Mouse (Mus musculus) heart, embryonic 10.5 days (tissue): ENCODE results near the gene Saxo2. TPM values are rescaled to one million over a fixed set of nuclear protein-coding genes. Genes with fewer than 3 reads are reported as not detected.

Experiments
- DNase-seq: peaks from one replicate; pipeline ENCODE4 v3.0.0-alpha.2; 2017; ENCODE audit warnings: low spot score
- H3K27ac ChIP-seq: fragments of 300-500 bp; sonication (generic); 2 replicates; pipeline ENCODE4 v1.5.1; 2016; ENCODE audit warnings: mild to moderate bottlenecking
- H3K27me3 ChIP-seq: fragments of 300-500 bp; sonication (generic); 2 replicates; pipeline ENCODE4 v1.6.1; 2016; ENCODE audit warnings: mild to moderate bottlenecking; ENCODE audit not compliant: poor library complexity, insufficient read depth, severe bottlenecking
- H3K36me3 ChIP-seq: fragments of 300-500 bp; sonication (generic); 2 replicates; pipeline ENCODE4 v1.6.1; 2016; ENCODE audit warnings: mild to moderate bottlenecking, moderate library complexity
- H3K4me1 ChIP-seq: fragments of 300-500 bp; sonication (generic); 2 replicates; pipeline ENCODE4 v1.6.1; 2016; ENCODE audit warnings: mild to moderate bottlenecking
- H3K4me3 ChIP-seq: fragments of 300-500 bp; sonication (generic); 2 replicates; pipeline ENCODE4 v1.5.1; 2016; ENCODE audit warnings: mild to moderate bottlenecking, moderate library complexity
- H3K9me3 ChIP-seq: fragments of 300-500 bp; sonication (generic); 2 replicates; pipeline ENCODE4 v1.6.1; 2016; ENCODE audit warnings: mild to moderate bottlenecking, moderate library complexity
- WGBS: fragments of 180-500 bp; shearing (Covaris S2); methylation state at CpG from one replicate; pipeline ENCODE4 v1.1.7; 2016; 5-methylcytosine and 5-hydroxymethylcytosine counted together
- polyA plus RNA-seq: library from polyadenylated mRNA; unstranded; fragments of >200 nt; fragmentation: Nextera tagmentation; extraction: Ambion mirVana; gene quantifications from 2 replicates; pipeline ENCODE4 v1.2.1, GENCODE M21; 2016

Gene Saxo2
- 3.5 and 4.6 TPM in 2 replicates for polyA plus RNA-seq

- H3K27me3 ChIP-seq: no peaks in the 10 kb centered on the region
- H3K4me1 ChIP-seq: peaks cover 7% of the 10 kb centered on the region
- WGBS: under 1% methylated on average over 46 of the region's 46 CpGs
- H3K4me3 ChIP-seq: peak within 1 kb of the TSS; percentile 79
- peaks cover 12% of the 10 kb centered on the region for H3K36me3 ChIP-seq
- H3K27ac ChIP-seq: peak within 1 kb of the TSS; percentile 86
- no peaks in the 10 kb centered on the region for H3K9me3 ChIP-seq
- peak; percentile 97 for DNase-seq
Observed at GRCm38 (mm10) chr7:82648353-82649080, at the start of gene Saxo2, which contains the start of gene Efl1. TSS of gene Saxo2 (minus strand) at chr7:82648528. TSS of gene Efl1 (plus strand) at chr7:82648614.

- Histone ChIP-seq H3K36me3 (peaks cover 53% of the 10 kb centered on the region), H3K27ac (no peak overlapping the region), H3K27me3 (no peaks in the 10 kb centered on the region), H3K4me1 (no peaks in the 10 kb centered on the region), H3K9me3 (no peaks in the 10 kb centered on the region), H3K4me3 (no peak overlapping the region)
- DNase-seq: no peak
- 71% methylated on average over 8 of the region's 8 CpGs for WGBS
Observed at GRCm38 (mm10) chr7:82697668-82698067, 49.3 kb upstream of the Saxo2 start.

- Histone ChIP-seq H3K27me3 (no peaks in the 10 kb centered on the region), H3K4me1 (no peaks in the 10 kb centered on the region), H3K36me3 (peaks cover 38% of the 10 kb centered on the region), H3K27ac (no peak overlapping the region), H3K4me3 (no peak overlapping the region), H3K9me3 (no peaks in the 10 kb centered on the region)
- DNase-seq: no peak
- 68% methylated on average over 6 of the region's 6 CpGs for WGBS
Observed at GRCm38 (mm10) chr7:82691021-82691738, 42.9 kb upstream of the Saxo2 start.

- H3K36me3 ChIP-seq: peaks cover 33% of the 10 kb centered on the region
- 70% methylated on average over 3 of the region's 3 CpGs for WGBS
- no peaks in the 10 kb centered on the region for H3K9me3 ChIP-seq
- no peak for DNase-seq
- H3K4me1 ChIP-seq: no peaks in the 10 kb centered on the region
- no peaks in the 10 kb centered on the region for H3K27me3 ChIP-seq
- no peak overlapping the region for H3K27ac ChIP-seq
- no peak overlapping the region for H3K4me3 ChIP-seq
Observed at GRCm38 (mm10) chr7:82688736-82689135, 40.4 kb upstream of the Saxo2 start.

- 93% methylated on average over 5 of the region's 5 CpGs for WGBS
- Histone ChIP-seq H3K36me3 (peaks cover 31% of the 10 kb centered on the region), H3K9me3 (no peaks in the 10 kb centered on the region), H3K4me1 (no peaks in the 10 kb centered on the region), H3K27ac (no peak overlapping the region), H3K27me3 (no peaks in the 10 kb centered on the region), H3K4me3 (no peak overlapping the region)
- DNase-seq: no peak
Observed at GRCm38 (mm10) chr7:82679901-82680300, 31.6 kb upstream of the Saxo2 start.

GRCm38 (mm10) chr7:82676834-82677233 lies 28.5 kb upstream of the Saxo2 start:
- H3K36me3 ChIP-seq: peaks cover 39% of the 10 kb centered on the region
- no peak overlapping the region for H3K4me3 ChIP-seq
- H3K9me3 ChIP-seq: no peaks in the 10 kb centered on the region
- H3K4me1 ChIP-seq: no peaks in the 10 kb centered on the region
- H3K27ac ChIP-seq: no peak overlapping the region
- no peak for DNase-seq
- 87% methylated on average over 6 of the region's 6 CpGs for WGBS
- no peaks in the 10 kb centered on the region for H3K27me3 ChIP-seq

GRCm38 (mm10) chr7:82676001-82676400 lies 27.7 kb upstream of the Saxo2 start:
- Histone ChIP-seq H3K4me3 (no peak overlapping the region), H3K27ac (no peak overlapping the region), H3K36me3 (peaks cover 39% of the 10 kb centered on the region), H3K27me3 (no peaks in the 10 kb centered on the region), H3K9me3 (no peaks in the 10 kb centered on the region), H3K4me1 (no peaks in the 10 kb centered on the region)
- no peak for DNase-seq
- 91% methylated on average over 5 of the region's 5 CpGs for WGBS

GRCm38 (mm10) chr7:82664604-82665003 lies 16.3 kb upstream of the Saxo2 start:
- H3K4me1 ChIP-seq: no peaks in the 10 kb centered on the region
- H3K36me3 ChIP-seq: peaks cover 38% of the 10 kb centered on the region
- H3K4me3 ChIP-seq: no peak overlapping the region
- H3K27me3 ChIP-seq: no peaks in the 10 kb centered on the region
- no peak overlapping the region for H3K27ac ChIP-seq
- DNase-seq: no peak
- no peaks in the 10 kb centered on the region for H3K9me3 ChIP-seq
- WGBS: 80% methylated on average over 3 of the region's 3 CpGs

- Histone ChIP-seq H3K36me3 (peaks cover 12% of the 10 kb centered on the region), H3K4me3 (peak overlapping the region; percentile 79), H3K27ac (peak overlapping the region; percentile 86; the same call in 1 of the 2 replicates), H3K27me3 (no peaks in the 10 kb centered on the region), H3K4me1 (peaks cover 7% of the 10 kb centered on the region), H3K9me3 (no peaks in the 10 kb centered on the region)
- no peak for DNase-seq
- 15% methylated on average over 6 of the region's 6 CpGs for WGBS
Observed at GRCm38 (mm10) chr7:82649081-82649445, 735 bp upstream of the Saxo2 start.

GRCm38 (mm10) chr7:82647909-82648308 lies 419 bp downstream of the Saxo2 start:
- DNase-seq: no peak
- Histone ChIP-seq H3K36me3 (peaks cover 10% of the 10 kb centered on the region), H3K27me3 (no peaks in the 10 kb centered on the region), H3K27ac (peak overlapping the region; percentile 86; the same call in 1 of the 2 replicates), H3K4me3 (peak overlapping the region; percentile 79), H3K4me1 (peaks cover 7% of the 10 kb centered on the region), H3K9me3 (no peaks in the 10 kb centered on the region)
- 32% methylated on average over 4 of the region's 4 CpGs for WGBS

- peaks cover 2% of the 10 kb centered on the region for H3K36me3 ChIP-seq
- 90% methylated on average over 3 of the region's 3 CpGs for WGBS
- no peak overlapping the region for H3K27ac ChIP-seq
- DNase-seq: no peak
- no peak overlapping the region for H3K4me3 ChIP-seq
- no peaks in the 10 kb centered on the region for H3K27me3 ChIP-seq
- H3K4me1 ChIP-seq: peaks cover 7% of the 10 kb centered on the region
- H3K9me3 ChIP-seq: no peaks in the 10 kb centered on the region
Observed at GRCm38 (mm10) chr7:82647183-82647582, 1.1 kb downstream of the Saxo2 start.

- Histone ChIP-seq H3K27ac (no peak overlapping the region), H3K9me3 (no peaks in the 10 kb centered on the region), H3K27me3 (no peaks in the 10 kb centered on the region), H3K4me1 (no peaks in the 10 kb centered on the region), H3K36me3 (no peaks in the 10 kb centered on the region), H3K4me3 (no peak overlapping the region)
- DNase-seq: peak; percentile 81
- WGBS: 12% methylated on average over 7 of the region's 7 CpGs
Observed at GRCm38 (mm10) chr7:82625342-82625741, 23.0 kb downstream of the Saxo2 start.

- no peaks in the 10 kb centered on the region for H3K27me3 ChIP-seq
- no peak overlapping the region for H3K4me3 ChIP-seq
- no peaks in the 10 kb centered on the region for H3K36me3 ChIP-seq
- no peak overlapping the region for H3K27ac ChIP-seq
- 67% methylated on average over 3 of the region's 3 CpGs for WGBS
- DNase-seq: no peak
- no peaks in the 10 kb centered on the region for H3K4me1 ChIP-seq
- no peaks in the 10 kb centered on the region for H3K9me3 ChIP-seq
Observed at GRCm38 (mm10) chr7:82609629-82610028, 38.7 kb downstream of the Saxo2 start.
